Mouse (Mus musculus): ENCODE measurements around the gene Gm20388. TPM values are rescaled to one million over a fixed set of nuclear protein-coding genes. Genes with fewer than 3 reads are reported as not detected.

Gene Gm20388
- polyA plus RNA-seq, 1 experiment from 2014 or later: not detected

GRCm38 (mm10) chr8:123122059-123122458, 3211.4 kb downstream of the Gm20388 start:
- Histone ChIP-seq H3K4me2 (no peak overlapping the region), H3K36me3 (ENCODE audit: control insufficient read depth, insufficient read depth, low read length) (no peaks in the 10 kb centered on the region), H3K9me3 (ENCODE audit: control insufficient read depth, low read length) (no peaks in the 10 kb centered on the region), H3K27me3 (ENCODE audit: control insufficient read depth, insufficient read depth, low read length) (peaks cover 20% of the 10 kb centered on the region), H3K27ac (ENCODE audit: low read depth, low read length) (no peak overlapping the region), H3K4me1 (ENCODE audit: control insufficient read depth, insufficient read depth, low read length) (peaks cover 7% of the 10 kb centered on the region), H3K9ac (ENCODE audit: low read length) (no peak overlapping the region), H3K4me3 (ENCODE audit: low read depth, low read length) (no peak overlapping the region)
- DNase-seq (ENCODE audit: low spot score, missing footprints): no peak
- no peak for ATAC-seq (ENCODE audit: low FRiP score)
- 77% methylated on average over 9 of the region's 9 CpGs for WGBS

- no peak for DNase-seq (ENCODE audit: low spot score, missing footprints)
Measured at GRCm38 (mm10) chr8:123122670-123123069, 3212.0 kb downstream of the Gm20388 start.

DNA sequence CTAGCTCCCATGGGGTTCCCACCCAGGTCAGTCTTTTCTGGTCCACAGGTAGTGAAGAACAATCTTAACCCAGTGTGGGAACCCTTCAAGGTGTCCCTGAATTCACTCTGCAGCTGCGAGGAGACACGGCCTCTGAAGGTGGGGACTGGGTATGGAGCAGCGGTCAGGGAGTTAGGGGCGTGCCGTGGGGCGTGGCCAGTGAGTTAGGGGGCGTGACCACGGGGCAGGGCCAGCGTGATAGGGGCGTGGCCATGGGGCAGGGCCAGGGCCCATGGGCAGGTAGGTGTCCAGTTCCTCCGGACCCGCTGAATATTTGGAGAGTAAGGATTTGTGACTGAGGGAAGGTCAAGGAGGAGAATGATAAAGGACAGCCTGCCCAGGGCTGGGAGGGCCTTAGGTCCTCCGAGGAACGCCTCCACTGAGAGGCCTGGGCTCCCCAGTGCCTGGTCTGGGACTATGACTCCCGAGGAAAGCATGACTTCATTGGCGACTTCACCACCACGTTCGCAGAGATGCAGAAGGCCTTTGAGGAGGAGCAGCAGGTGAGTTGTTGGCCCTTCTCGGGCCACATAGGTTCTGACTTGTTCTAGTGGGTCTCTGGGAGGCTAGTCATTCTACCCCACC, 3215.7 kb downstream of the Gm20388 start:
- Histone ChIP-seq H3K4me2 (no peak overlapping the region), H3K27me3 (ENCODE audit: control insufficient read depth, insufficient read depth, low read length) (no peaks in the 10 kb centered on the region; the same call in 1 of the 2 replicates), H3K4me3 (ENCODE audit: low read depth, low read length) (no peak overlapping the region), H3K27ac (ENCODE audit: low read depth, low read length) (no peak overlapping the region), H3K9ac (ENCODE audit: low read length) (no peak overlapping the region), H3K9me3 (ENCODE audit: control insufficient read depth, low read length) (no peaks in the 10 kb centered on the region), H3K4me1 (ENCODE audit: control insufficient read depth, insufficient read depth, low read length) (no peaks in the 10 kb centered on the region), H3K36me3 (ENCODE audit: control insufficient read depth, insufficient read depth, low read length) (no peaks in the 10 kb centered on the region)
- ATAC-seq (ENCODE audit: low FRiP score) (peak; percentile 58; the same call in 1 of the 2 replicates), DNase-seq (ENCODE audit: low spot score, missing footprints) (peak; percentile 91)
- 6% methylated on average over 19 of the region's 19 CpGs for WGBS

More at GRCm38 (mm10) chr8:123122670-123123069, 3212.0 kb downstream of the Gm20388 start:
- no peaks in the 10 kb centered on the region for H3K36me3 ChIP-seq (ENCODE audit: control insufficient read depth, insufficient read depth, low read length)
- ATAC-seq (ENCODE audit: low FRiP score): no peak
- H3K4me3 ChIP-seq (ENCODE audit: low read depth, low read length): no peak overlapping the region
- H3K9ac ChIP-seq (ENCODE audit: low read length): no peak overlapping the region
- WGBS: 81% methylated on average over 5 of the region's 5 CpGs
- no peak overlapping the region for H3K27ac ChIP-seq (ENCODE audit: low read depth, low read length)
- H3K4me1 ChIP-seq (ENCODE audit: control insufficient read depth, insufficient read depth, low read length): peaks cover 1% of the 10 kb centered on the region
- no peak overlapping the region for H3K4me2 ChIP-seq
- H3K27me3 ChIP-seq (ENCODE audit: control insufficient read depth, insufficient read depth, low read length): peaks cover 14% of the 10 kb centered on the region
- H3K9me3 ChIP-seq (ENCODE audit: control insufficient read depth, low read length): no peaks in the 10 kb centered on the region

DNA sequence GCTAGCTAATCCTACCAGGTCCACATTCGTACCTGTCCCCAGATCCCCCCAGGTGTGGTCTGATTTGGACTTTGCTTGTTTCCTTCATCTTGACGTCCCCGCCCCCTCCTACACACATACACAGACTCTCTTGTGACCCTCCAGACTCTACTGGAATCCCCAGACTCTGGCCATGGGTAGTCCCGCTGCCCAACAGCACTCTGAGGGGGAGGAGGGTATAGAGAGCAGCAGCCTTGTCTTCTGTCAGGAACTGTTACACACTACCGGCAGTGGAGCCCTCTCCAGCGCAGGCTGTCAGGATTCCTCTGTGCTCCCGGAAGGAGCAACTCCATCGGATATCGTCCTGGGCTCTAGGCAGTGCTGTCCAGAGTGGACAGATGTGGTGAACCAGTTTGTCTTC, 3220.4 kb downstream of the Gm20388 start:
- peak; percentile 79 for DNase-seq (ENCODE audit: low spot score, missing footprints)
- Histone ChIP-seq H3K27ac (ENCODE audit: low read depth, low read length) (no peak overlapping the region), H3K36me3 (ENCODE audit: control insufficient read depth, insufficient read depth, low read length) (no peaks in the 10 kb centered on the region), H3K4me1 (ENCODE audit: control insufficient read depth, insufficient read depth, low read length) (peaks cover 5% of the 10 kb centered on the region; the same call in 1 of the 2 replicates), H3K4me2 (no peak overlapping the region), H3K9ac (ENCODE audit: low read length) (no peak overlapping the region), H3K27me3 (ENCODE audit: control insufficient read depth, insufficient read depth, low read length) (no peaks in the 10 kb centered on the region; the same call in 1 of the 2 replicates), H3K9me3 (ENCODE audit: control insufficient read depth, low read length) (no peaks in the 10 kb centered on the region), H3K4me3 (ENCODE audit: low read depth, low read length) (no peak overlapping the region)
- ATAC-seq (ENCODE audit: low FRiP score): no peak
- whole genome bisulfite sequencing: 69% methylated on average over 9 of the region's 9 CpGs

GRCm38 (mm10) chr8:123132953-123133352, 3222.3 kb downstream of the Gm20388 start:
- no peak for ATAC-seq (ENCODE audit: low FRiP score)
- Histone ChIP-seq H3K9me3 (ENCODE audit: control insufficient read depth, low read length) (no peaks in the 10 kb centered on the region), H3K4me2 (no peak overlapping the region), H3K4me1 (ENCODE audit: control insufficient read depth, insufficient read depth, low read length) (peaks cover 5% of the 10 kb centered on the region; the same call in 1 of the 2 replicates), H3K4me3 (ENCODE audit: low read depth, low read length) (no peak overlapping the region), H3K27ac (ENCODE audit: low read depth, low read length) (no peak overlapping the region), H3K9ac (ENCODE audit: low read length) (no peak overlapping the region), H3K36me3 (ENCODE audit: control insufficient read depth, insufficient read depth, low read length) (no peaks in the 10 kb centered on the region), H3K27me3 (ENCODE audit: control insufficient read depth, insufficient read depth, low read length) (no peaks in the 10 kb centered on the region)
- 98% methylated on average over 2 of the region's 2 CpGs for WGBS
- DNase-seq (ENCODE audit: low spot score, missing footprints): peak; percentile 72

DNA sequence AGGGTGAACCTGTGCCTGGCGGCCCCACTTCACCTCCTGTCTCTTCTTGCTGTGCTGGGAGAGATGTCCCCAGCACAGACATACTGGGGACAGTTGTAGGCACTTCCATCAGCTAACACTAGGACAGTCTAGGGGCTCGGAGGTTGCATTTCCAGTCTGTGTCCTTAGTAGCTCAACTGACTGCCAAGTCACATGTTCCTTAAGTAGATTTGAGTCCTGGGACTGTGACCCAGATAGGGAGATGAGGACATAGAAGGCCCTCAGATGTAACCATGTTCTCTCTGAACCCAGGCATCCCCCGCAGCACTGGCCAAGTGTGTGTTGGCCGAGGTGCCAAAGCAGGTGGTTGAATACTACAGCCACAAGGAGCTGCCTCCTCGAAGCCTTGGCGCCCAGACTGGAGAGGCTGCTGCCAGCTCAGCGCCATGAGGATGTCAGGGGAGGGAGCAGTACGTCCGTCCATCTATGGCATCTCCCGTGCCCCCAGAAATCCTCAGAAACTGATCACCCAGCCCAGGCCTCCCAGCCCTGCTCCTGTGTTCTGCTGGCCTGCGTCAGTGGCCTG, 3223.6 kb downstream of the Gm20388 start:
- WGBS: 90% methylated on average over 11 of the region's 11 CpGs
- no peak overlapping the region for H3K4me3 ChIP-seq (ENCODE audit: low read depth, low read length)
- no peak overlapping the region for H3K27ac ChIP-seq (ENCODE audit: low read depth, low read length)
- H3K36me3 ChIP-seq (ENCODE audit: control insufficient read depth, insufficient read depth, low read length): no peaks in the 10 kb centered on the region
- H3K9me3 ChIP-seq (ENCODE audit: control insufficient read depth, low read length): no peaks in the 10 kb centered on the region
- ATAC-seq (ENCODE audit: low FRiP score): no peak
- peaks cover 5% of the 10 kb centered on the region; the same call in 1 of the 2 replicates for H3K4me1 ChIP-seq (ENCODE audit: control insufficient read depth, insufficient read depth, low read length)
- H3K9ac ChIP-seq (ENCODE audit: low read length): no peak overlapping the region
- H3K27me3 ChIP-seq (ENCODE audit: control insufficient read depth, insufficient read depth, low read length): no peaks in the 10 kb centered on the region
- no peak for DNase-seq (ENCODE audit: low spot score, missing footprints)
- no peak overlapping the region for H3K4me2 ChIP-seq

DNA sequence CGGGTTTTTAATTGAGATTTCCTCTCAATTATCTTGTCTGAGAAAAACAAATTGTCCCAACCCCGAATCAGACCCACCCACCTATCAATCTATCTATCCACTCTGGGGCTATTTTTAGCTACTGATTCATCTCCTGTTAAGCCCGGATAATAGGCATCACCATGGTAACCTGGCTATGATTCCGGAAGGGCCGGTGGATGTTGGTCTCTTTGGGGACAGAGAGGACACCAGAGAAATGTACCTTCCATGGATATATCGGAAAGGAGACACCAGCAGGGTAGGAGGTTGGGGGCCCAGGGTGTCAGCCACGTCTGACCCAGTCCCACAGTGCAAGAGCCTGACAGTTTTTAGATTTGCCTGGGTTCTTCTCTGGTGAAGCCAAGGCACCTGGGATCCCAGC, 3224.8 kb downstream of the Gm20388 start:
- H3K4me2 ChIP-seq: no peak overlapping the region
- ATAC-seq (ENCODE audit: low FRiP score): no peak

GRCm38 (mm10) chr8:123135806-123136205, 3225.2 kb downstream of the Gm20388 start:
- no peaks in the 10 kb centered on the region for H3K36me3 ChIP-seq (ENCODE audit: control insufficient read depth, insufficient read depth, low read length)
- no peak overlapping the region for H3K27ac ChIP-seq (ENCODE audit: low read depth, low read length)
- H3K9me3 ChIP-seq (ENCODE audit: control insufficient read depth, low read length): no peaks in the 10 kb centered on the region
- peaks cover 5% of the 10 kb centered on the region; the same call in 1 of the 2 replicates for H3K4me1 ChIP-seq (ENCODE audit: control insufficient read depth, insufficient read depth, low read length)
- WGBS: 43% methylated on average over 9 of the region's 9 CpGs
- no peaks in the 10 kb centered on the region for H3K27me3 ChIP-seq (ENCODE audit: control insufficient read depth, insufficient read depth, low read length)
- no peak for ATAC-seq (ENCODE audit: low FRiP score)
- no peak overlapping the region for H3K4me3 ChIP-seq (ENCODE audit: low read depth, low read length)
- no peak overlapping the region for H3K4me2 ChIP-seq
- peak; percentile 84 for DNase-seq (ENCODE audit: low spot score, missing footprints)
- H3K9ac ChIP-seq (ENCODE audit: low read length): no peak overlapping the region

More for the DNA sequence above, 3224.8 kb downstream of the Gm20388 start:
- Histone ChIP-seq H3K9ac (ENCODE audit: low read length) (no peak overlapping the region), H3K4me3 (ENCODE audit: low read depth, low read length) (no peak overlapping the region), H3K9me3 (ENCODE audit: control insufficient read depth, low read length) (no peaks in the 10 kb centered on the region), H3K27ac (ENCODE audit: low read depth, low read length) (no peak overlapping the region), H3K36me3 (ENCODE audit: control insufficient read depth, insufficient read depth, low read length) (no peaks in the 10 kb centered on the region), H3K27me3 (ENCODE audit: control insufficient read depth, insufficient read depth, low read length) (no peaks in the 10 kb centered on the region), H3K4me1 (ENCODE audit: control insufficient read depth, insufficient read depth, low read length) (peaks cover 5% of the 10 kb centered on the region; the same call in 1 of the 2 replicates)
- peak; percentile 82 for DNase-seq (ENCODE audit: low spot score, missing footprints)
- 21% methylated on average over 7 of the region's 7 CpGs for WGBS

DNA sequence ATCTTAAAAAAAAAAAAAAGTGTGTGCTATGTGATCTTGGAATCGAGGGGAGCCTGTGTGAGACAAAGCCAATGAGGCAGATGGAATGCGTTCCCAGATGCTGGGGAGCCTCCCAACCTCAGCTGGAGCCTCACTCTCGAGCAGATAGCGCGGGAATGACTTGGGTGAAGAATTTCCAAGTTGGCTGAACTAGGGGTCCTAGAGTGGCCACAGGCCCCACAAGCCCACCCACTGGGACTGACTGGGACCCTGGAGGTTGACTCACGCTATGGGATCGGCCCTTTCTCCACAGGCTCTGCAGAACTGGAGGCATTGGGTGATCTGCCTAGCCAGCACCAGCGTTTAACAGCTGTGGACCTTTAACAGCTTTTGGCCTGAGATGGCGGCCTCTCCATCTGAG, 3225.6 kb downstream of the Gm20388 start:
- Histone ChIP-seq H3K27me3 (ENCODE audit: control insufficient read depth, insufficient read depth, low read length) (no peaks in the 10 kb centered on the region), H3K4me3 (ENCODE audit: low read depth, low read length) (no peak overlapping the region), H3K9me3 (ENCODE audit: control insufficient read depth, low read length) (no peaks in the 10 kb centered on the region), H3K27ac (ENCODE audit: low read depth, low read length) (no peak overlapping the region), H3K9ac (ENCODE audit: low read length) (no peak overlapping the region), H3K4me1 (ENCODE audit: control insufficient read depth, insufficient read depth, low read length) (peaks cover 5% of the 10 kb centered on the region; the same call in 1 of the 2 replicates), H3K36me3 (ENCODE audit: control insufficient read depth, insufficient read depth, low read length) (no peaks in the 10 kb centered on the region), H3K4me2 (no peak overlapping the region)
- ATAC-seq (ENCODE audit: low FRiP score): no peak
- WGBS: 85% methylated on average over 9 of the region's 9 CpGs
- DNase-seq (ENCODE audit: low spot score, missing footprints): peak; percentile 39

Measured in midbrain, embryonic 11.5 days (tissue).